Mouse (Mus musculus): ENCODE data around the gene Dhrs4.
A peak's percentile ranks its signal among the peaks of the same experiment; 100 is the strongest.

The Dhrs4 gene

GRCm38 (mm10) chr14:55478651-55479599, at the start of gene Dhrs4:
Gene Dhrs4 (plus strand): TSS chr14:55478758.
- peak; percentile 66 for DNase-seq (ENCODE audit: low read depth)

DNA sequence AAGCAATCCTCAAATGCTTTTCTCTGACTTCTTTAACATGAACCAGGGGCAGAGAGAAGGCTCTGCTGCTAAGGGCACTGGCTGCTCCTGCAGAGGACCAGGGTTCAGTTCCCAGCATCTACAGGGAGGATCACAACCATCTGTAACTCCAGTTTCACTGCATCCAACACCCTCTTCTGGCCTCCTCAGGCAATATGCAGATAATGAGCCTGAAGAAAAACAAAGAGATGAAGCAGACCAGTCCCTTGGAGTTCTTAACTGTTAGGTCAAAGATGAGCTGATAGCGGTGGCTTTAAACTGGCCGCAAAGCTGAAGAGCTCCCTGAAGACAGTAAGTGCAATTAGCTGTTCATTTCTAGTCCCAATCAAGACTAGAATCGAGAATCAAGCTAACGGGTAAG, 48.3 kb upstream of the Dhrs4 start:
- no peak for DNase-seq (ENCODE audit: low read depth)

GRCm38 (mm10) chr14:55433052-55433451, 45.5 kb upstream of the Dhrs4 start:
- DNase-seq (ENCODE audit: low read depth), result no peak

- no peak for DNase-seq (ENCODE audit: low read depth)
Measured at GRCm38 (mm10) chr14:55434825-55435224, 43.7 kb upstream of the Dhrs4 start.

DNA sequence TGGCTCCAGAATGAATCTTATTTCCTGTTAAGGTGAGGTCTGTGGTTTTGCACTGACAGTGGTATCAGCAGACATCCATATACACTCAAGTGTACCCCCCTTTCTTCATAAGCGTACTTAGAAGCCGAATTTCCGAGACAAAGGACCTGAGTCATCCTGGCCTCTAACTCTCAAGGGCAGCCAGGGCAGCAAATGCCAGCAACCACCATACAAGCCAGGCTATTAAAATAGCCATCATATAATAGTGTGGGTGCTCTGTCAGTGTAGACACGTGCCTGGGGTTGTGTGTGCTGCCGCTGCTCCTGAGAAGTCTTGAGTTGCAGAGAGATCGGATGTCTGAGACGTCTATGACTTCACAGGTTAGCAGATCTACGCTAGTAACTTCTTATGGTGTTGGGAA, 41.4 kb upstream of the Dhrs4 start:
- DNase-seq (ENCODE audit: low read depth), result no peak

GRCm38 (mm10) chr14:55438193-55438784, 40.3 kb upstream of the Dhrs4 start:
- DNase-seq (ENCODE audit: low read depth), result peak; percentile 34

- DNase-seq (ENCODE audit: low read depth), result no peak
Measured at GRCm38 (mm10) chr14:55457693-55458092, 20.9 kb upstream of the Dhrs4 start.

DNA sequence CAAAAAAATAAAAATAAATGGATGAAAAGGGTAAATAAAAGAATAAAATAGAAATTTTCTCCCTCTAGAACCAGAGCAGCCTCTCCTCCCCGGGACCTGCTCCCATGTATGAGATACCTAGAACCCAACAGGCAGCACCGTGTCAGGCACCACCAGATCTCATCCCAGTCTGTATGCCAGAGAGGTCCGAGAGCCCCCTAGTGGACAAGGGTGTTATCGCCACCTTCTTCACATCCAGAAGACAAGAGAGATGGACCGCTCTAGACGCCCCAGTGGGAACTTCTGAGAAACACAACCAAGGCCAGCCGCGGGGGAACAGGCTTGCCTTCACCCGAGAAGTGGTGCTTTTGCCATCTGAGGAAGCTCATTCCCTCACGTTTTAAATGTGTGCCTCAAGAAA, 20.3 kb upstream of the Dhrs4 start:
- peak; percentile 59 for DNase-seq (ENCODE audit: low read depth)

DNA sequence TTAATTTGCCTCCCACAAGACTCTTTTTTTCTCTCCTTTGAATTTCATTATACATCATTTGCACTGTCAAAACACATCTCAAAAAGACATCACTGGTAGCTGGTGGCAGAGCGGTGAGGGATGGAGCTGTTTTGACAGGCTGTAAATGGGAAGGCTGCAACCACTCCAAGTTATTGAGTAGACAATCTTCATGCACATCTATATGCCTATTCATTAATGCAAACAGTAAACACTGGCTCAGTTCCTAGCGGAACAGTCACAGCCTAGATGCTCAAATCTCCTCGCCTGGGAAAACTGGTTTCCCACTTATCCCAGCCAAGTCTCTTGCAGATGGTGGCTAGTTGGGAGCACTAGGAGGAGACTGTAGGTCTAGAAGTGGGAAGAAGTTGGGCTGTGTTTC, 19.8 kb upstream of the Dhrs4 start:
- no peak for DNase-seq (ENCODE audit: low read depth)

GRCm38 (mm10) chr14:55459796-55460195, 18.8 kb upstream of the Dhrs4 start:
- no peak for DNase-seq (ENCODE audit: low read depth)

GRCm38 (mm10) chr14:55460297-55460696, 18.3 kb upstream of the Dhrs4 start:
- DNase-seq (ENCODE audit: low read depth), result no peak

- DNase-seq (ENCODE audit: low read depth), result no peak
Measured at GRCm38 (mm10) chr14:55461757-55462156, 16.8 kb upstream of the Dhrs4 start.

DNA sequence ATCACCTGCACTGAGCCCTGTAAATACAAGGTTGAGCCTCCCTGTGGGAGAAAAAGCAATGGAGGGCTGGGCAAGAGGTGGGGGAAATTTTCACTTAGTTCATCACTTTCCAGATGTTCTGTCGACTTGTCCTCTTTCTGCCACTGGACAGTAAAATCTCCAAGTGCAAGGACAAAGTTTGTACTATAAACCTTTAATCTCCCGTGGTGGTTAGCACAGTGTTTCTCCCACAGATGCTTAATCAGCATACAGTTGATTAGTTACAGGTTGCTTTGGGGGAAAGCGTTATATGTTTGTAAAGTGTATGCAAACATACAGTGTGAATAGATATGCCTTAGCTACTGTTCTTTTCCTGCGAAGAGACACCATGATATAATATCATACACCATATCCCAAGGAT, 12.1 kb upstream of the Dhrs4 start:
- DNase-seq (ENCODE audit: low read depth), result no peak

DNA sequence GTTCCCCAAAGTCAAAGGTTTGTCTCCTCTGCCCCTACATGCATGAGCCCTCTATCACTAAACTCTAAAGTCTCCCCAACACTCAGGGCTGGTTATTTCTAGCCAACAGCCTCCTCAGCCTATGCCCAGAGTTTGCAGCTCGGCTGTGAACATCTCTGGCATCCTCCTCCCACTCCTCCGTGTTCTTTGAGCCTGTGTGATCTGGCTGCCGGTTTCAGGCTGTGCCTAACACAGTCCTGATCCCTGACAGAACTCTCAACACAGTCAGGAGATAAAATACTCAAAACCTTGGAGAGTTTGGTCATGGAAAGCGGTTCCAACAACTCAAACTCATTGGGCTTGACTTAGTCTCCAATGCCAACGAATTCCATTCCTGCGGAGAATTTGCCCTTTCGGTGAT, 11.4 kb upstream of the Dhrs4 start:
- DNase-seq (ENCODE audit: low read depth), result no peak

GRCm38 (mm10) chr14:55468301-55468741, 10.2 kb upstream of the Dhrs4 start:
- DNase-seq (ENCODE audit: low read depth), result no peak

GRCm38 (mm10) chr14:55469041-55469440, 9.5 kb upstream of the Dhrs4 start:
- DNase-seq (ENCODE audit: low read depth), result no peak

GRCm38 (mm10) chr14:55469821-55470220, 8.7 kb upstream of the Dhrs4 start:
- DNase-seq (ENCODE audit: low read depth), result no peak

GRCm38 (mm10) chr14:55470806-55471205, 7.8 kb upstream of the Dhrs4 start:
- DNase-seq (ENCODE audit: low read depth), result no peak

DNA sequence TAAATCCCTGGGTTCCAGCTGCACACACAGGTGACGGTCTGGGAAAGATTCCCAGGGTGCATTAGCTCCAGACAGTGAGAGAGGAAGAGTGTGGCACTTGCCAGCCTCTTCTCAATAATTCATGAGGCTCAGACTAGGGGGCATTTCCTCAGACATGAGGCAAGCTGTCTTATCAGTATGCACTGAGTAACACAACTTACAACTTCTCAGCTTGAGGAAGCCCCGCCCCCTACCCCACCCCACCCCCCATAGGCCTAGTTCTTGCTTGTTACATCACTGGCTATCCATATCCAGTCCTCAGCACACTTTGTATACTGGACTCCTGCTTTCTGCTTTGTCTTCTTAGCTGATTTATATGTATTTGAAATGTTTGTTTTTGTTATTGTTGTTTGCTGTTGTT, 2.9 kb upstream of the Dhrs4 start:
- no peak for DNase-seq (ENCODE audit: low read depth)

- DNase-seq (ENCODE audit: low read depth), result no peak
Measured at GRCm38 (mm10) chr14:55477421-55477820, 1.1 kb upstream of the Dhrs4 start.

GRCm38 (mm10) chr14:55477829-55478228, 729 bp upstream of the Dhrs4 start:
- no peak for DNase-seq (ENCODE audit: low read depth)

GRCm38 (mm10) chr14:55479629-55480028, 1.1 kb downstream of the Dhrs4 start:
- no peak for DNase-seq (ENCODE audit: low read depth)

- DNase-seq (ENCODE audit: low read depth), result no peak
Measured at GRCm38 (mm10) chr14:55484430-55485085, 6.0 kb downstream of the Dhrs4 start.
